Mouse (Mus musculus) v-Abl transformed pro-B cells (cell line): ENCODE data around the gene Krt9.
"Not testable (repeated sequence)": the region's sequence is repeated elsewhere in the genome, so short reads cannot be mapped to it uniquely, and the experiment has no call there.

Experiments
- in situ Hi-C, 2 experiments: fragments of 400-800 bp; cut with MboI; formaldehyde crosslinking; loops; one replicate each; pipeline ENCODE4 v1.15.1; 2025; ENCODE audit not compliant: unreplicated experiment in 2 of 2

Krt9 gene

DNA sequence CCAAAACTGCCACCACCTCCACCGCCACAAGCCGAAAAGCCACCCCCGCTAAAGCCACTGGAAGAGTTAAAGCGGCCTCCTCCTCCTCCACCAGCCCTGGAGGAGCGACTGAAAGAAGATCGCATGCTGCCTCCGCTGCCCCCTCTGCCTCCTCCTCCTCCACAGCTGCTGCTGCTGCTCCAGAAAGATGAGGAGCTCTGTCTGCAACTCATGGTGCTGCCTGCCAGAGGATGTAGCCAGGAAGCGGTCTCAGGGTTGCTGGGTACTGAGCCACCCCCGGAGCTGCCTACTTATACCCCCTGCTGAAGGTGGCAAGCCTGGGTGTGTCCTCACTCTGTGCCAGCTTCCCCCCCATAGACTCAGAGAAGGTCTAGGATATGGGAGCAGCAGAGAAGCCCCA, at the start of gene Krt9:
Gene Krt9 (minus strand): TSS at position 255 of the 400 bp plus-strand sequence.
- in situ Hi-C loops: no loop called here

DNA sequence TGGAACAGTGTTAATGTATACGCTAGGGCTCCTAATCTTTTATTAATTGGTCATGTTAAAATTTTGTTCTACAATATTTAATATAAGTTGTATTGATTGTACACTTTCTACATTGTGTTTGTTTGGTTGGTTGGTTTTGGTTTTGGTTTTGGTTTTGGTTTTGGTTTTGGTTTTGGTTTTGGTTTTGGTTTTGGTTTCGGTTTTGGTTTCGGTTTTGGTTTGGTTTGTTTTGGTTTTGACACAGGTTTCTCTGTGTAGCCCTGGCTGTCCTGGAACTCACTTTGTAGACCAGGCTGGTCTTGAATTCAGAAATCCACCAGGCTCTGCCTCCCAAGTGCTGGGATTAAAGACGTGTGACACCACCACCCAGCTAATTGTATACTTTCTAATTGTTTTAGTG, 47.2 kb upstream of the Krt9 start:
- in situ Hi-C loops: not testable (repeated sequence)

DNA sequence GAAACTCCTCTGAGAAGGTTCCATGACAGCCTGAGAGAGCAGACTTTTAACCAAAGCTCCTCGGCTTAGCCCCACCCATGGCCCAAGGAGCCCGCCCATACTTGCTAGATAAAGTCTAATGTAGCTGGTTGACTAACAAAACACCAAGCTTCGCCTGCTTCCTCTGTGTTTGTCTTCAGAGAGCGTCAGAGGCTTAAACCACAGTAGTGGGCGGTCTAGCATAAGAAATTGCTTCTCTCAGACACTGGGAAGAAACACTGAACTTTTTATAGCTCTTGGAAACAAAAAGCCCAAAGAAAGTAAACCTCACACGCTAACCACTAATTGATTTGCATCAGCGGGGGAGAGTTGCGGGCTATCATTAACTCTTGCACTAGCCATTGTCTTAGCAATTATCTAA, 28.7 kb upstream of the Krt9 start:
- in situ Hi-C loops: no loop called here

DNA sequence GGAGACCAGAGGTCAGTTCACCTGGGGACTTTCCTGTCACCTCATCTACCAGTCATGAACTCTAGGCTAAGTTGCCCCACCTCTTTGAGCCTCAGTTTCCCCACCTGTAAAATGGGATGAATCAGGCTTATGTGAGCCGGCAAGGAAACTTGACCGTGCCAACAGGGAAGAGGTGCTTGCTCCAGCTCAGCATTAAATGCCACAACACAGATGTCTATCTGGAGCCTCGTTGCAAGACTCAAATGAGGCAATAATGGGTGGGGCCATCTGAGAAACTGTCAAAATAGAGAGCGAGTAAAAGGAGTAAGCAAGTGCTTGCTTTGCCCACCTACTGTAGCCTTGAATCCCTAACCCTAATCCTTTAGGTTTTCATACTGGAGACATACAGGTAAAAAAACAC, 26.3 kb upstream of the Krt9 start:
- in situ Hi-C loops: no loop called here

DNA sequence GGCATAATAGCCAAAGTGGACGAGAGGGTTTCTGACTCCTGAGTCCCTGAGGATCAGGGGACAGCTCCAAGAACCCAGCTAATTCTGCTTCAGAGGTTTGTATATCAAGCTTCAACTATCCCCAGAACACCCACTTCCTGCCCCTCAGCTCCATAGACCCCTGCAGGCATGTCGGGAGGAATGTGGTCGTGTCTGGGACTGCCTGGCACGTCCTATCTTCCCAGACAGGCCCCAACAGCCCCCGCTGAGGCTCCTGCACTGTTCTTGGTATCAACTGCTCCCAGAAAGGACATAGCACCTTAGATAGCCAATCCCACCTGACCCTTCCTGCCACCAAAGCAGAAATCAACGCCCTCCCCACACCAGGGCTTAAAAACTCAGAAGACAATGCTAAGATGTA, 15.5 kb upstream of the Krt9 start:
- in situ Hi-C loops: no loop called here

DNA sequence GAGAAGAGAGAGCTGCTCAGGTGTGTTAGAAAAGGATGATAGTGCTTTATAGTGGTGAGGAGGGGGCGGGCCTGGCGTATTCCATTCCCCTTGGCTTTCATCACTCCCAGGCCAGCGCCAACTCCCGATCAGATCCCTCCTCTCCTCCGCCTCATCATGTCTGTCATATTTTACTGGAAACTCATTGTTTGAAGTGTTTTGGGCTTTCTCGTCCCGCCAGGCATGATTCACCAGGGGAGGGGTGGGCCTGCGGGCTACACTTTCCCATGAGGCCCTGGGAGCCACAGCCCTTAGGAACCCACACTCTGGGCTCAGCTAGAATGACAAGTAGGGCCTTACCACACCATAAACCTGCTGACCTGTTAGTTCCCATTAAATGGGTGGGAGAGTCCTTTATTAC, 14.5 kb upstream of the Krt9 start, which contains the start of gene Krt14:
Gene Krt14 (minus strand): TSS at position 51 of the 400 bp plus-strand sequence.
- in situ Hi-C loops: no loop called here

DNA sequence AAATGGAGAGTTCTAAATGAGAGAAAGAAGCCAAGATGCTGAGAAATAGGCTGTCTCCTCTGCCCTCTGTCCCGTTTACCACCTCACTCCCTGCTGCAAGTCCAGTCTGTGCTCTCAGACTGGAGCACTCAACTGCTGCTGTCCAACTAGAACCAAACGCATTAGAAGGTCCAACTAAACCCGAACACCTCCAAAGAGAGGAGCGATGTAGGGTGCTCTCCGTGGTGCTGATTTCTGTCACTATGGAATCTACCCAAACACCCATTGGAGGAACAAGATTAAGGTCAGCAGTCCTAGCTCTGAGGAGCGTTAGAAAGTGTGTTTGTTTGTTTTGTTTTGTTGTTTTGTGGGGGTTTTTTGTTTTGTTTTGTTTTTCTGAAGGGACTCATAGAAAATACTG, 10.4 kb upstream of the Krt9 start:
- in situ Hi-C loops: no loop called here

DNA sequence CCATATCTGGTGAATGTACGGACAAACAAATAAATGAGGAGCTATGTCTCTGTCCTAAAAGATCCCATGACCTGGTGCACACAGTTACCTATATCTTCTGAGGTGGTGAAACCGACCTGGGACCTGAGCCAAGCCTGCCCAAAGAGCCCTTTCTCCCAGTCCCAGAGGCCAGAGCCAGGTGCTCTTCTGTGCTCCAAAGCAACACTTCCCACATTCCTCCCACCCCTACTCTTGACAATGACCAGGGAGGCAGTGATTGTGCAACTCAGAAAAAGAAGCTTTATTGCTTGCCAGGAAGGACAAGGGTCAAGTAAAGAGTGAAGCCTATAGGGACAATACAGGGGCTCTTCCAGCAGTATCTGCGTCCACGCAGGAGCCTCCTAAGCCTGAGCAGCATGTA, 9.9 kb upstream of the Krt9 start:
- in situ Hi-C loops: no loop called here

DNA sequence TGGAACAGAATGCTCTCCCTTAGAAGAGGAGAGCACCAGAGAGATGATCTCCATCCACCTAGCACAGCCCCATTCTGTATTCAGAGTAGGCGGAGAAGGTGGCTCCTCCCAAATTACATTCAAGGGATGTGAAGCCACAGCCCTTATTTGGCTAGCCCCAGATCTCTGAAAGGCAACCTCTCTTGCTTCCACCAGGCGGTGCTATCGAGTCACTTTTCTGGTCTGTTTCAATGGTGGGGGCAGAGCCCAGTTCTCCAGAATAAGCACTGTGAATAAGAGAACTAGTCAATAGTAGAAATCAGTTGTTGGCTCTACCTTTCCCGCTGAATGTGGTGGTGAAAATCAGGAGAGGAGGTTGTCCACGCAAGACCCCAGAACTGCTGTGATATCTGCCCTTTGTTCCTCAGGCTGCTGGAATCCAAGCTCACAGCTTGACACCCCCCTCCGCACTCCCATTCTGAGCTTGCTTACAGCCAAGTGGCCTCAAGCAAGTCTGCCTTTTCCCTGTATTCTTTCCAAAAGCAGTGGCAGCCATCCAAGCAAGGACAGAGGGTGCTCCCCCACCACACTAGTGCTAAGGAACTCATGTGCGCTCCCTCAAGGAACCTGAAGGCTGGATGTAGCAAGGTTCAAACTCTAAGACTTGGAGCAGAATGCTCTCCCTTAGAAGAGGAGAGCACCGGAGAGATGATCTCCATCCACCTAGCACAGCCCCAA, 7.2 kb upstream of the Krt9 start:
- in situ Hi-C loops: no loop called here

DNA sequence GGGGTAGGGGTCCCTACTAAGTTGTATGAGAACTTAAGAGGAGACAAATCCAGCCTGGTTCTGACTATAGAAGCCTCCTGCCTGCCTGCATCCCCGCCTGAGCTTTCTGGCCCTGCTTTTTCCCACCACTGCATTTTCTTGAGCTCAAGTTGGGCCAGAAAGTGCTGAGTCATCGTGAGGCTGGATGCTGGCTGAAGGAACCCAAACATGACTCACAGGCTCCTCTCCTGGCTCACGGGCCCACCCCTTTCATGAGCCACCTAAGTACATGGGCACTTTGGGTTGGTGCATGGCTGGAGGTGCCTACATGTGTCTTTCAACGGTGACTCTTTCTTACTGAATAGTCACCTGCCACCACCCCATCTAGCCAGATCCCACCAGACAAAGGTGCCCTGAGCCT, 5.6 kb upstream of the Krt9 start:
- in situ Hi-C loops: no loop called here

DNA sequence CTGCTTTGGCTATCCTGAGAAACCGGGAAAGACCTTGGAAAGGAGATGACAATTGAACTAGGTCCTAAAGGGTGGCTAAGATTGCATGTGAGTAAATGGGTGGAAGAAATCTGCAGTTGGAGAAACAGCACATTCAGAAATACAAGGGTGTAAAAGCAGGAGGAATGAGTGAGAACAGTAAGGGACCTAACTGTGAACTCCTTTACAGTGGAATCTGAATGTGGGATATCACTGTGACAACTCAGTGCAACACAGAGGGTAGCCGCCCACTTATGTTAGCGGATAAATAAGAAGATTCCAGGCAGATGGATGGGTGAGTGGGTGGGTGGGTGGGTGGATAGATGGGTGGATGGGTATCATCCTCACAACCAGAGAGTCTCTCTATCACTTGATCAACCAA, 1.2 kb downstream of the Krt9 start:
- in situ Hi-C loops: no loop called here

DNA sequence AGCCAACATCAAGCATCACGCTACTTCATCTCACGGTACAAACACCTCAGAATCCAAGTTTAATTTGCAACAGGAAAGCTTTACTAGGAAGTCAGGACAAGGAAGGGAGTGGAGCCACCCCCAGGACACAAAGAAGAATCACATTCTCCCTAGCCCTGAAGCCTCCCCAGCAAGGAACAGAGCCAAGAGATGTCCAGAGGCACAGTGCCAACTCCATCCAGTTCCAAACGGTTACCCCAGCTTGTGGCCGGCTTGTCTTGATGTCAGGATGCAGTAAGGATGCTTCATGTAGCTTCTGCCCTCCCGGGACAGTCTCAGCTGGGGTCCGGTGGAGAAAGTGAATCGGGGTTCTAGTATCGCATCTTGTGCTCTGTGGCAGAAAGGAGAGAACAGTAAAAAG, 6.3 kb downstream of the Krt9 start:
- in situ Hi-C loops: no loop called here

DNA sequence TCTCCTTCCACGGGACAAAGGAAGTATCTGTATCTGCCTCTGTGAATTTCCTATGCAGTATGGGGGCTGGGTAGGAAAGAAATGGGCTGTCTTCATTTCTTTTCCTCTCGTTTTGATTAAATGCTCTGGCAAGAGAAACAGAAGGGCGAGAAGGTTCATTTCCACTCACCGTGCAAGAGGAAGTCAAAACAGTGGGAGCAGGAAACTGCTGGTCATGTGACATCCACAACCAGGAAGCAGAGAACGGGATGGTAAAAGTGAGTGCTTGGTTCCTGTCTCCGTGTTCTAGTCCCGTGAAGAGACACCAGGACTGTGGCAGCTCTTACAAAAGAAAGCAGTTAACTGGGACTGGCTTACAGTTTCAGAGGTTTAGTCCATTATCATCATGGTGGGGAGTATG, 11.3 kb downstream of the Krt9 start:
- in situ Hi-C loops: no loop called here

DNA sequence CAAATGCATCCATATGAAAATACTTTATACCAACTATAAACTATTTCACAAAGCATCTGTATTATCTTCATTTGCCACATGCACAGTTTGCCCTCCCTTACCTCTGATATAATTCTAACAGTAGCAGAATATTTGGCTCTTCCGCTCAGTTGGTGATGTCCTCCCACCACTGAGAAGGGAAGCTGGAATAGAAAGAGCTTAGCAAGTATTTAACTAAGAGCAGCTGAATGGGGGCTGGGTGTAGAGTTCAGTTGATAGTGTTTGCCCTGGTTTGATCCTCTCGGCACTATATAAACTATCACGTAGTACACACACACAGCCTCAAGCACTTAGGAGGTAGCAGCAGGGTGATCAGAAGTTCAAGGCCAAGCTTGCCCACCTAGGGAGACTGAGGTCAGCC, 13.8 kb downstream of the Krt9 start:
- in situ Hi-C loops: no loop called here

DNA sequence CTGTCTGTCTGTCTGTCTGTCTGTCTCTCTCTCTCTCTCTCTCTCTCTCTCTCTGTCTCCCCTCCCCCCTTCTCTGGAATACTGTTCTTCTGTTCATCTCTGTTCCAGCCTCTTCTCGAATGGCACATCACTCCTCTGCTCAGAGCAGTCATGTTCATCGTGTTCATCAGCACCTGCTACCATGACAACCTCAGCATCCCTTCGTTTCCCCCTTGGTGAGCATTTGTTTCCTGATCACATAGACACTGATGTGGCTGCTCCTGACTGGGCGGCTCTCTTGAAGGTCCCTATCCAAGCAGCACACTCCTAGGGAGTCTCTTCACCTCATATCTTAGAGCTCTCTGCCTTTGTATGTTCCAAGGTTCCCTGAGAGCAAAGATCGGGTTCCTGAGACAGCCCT, 14.7 kb downstream of the Krt9 start:
- in situ Hi-C loops: no loop called here

DNA sequence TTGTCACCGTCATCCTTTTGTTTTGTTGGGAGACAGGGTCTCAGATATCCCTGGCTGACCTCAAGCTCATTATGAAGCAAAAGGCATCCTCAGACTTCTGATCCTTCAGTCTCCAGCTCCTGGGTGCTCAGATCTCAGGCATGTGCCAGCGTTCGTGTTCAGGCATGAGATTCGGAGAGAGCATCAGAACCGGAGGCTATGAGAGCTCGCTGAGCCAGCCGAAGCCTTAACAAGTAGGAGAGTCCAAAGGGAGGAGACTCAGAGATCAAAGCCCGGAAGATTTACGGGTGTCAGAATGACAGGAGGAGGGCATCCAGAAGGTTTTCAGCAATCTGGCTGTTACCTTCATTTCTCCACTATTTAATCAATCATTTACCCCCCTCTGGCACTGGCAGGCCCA, 16.3 kb downstream of the Krt9 start:
- in situ Hi-C loops: no loop called here

DNA sequence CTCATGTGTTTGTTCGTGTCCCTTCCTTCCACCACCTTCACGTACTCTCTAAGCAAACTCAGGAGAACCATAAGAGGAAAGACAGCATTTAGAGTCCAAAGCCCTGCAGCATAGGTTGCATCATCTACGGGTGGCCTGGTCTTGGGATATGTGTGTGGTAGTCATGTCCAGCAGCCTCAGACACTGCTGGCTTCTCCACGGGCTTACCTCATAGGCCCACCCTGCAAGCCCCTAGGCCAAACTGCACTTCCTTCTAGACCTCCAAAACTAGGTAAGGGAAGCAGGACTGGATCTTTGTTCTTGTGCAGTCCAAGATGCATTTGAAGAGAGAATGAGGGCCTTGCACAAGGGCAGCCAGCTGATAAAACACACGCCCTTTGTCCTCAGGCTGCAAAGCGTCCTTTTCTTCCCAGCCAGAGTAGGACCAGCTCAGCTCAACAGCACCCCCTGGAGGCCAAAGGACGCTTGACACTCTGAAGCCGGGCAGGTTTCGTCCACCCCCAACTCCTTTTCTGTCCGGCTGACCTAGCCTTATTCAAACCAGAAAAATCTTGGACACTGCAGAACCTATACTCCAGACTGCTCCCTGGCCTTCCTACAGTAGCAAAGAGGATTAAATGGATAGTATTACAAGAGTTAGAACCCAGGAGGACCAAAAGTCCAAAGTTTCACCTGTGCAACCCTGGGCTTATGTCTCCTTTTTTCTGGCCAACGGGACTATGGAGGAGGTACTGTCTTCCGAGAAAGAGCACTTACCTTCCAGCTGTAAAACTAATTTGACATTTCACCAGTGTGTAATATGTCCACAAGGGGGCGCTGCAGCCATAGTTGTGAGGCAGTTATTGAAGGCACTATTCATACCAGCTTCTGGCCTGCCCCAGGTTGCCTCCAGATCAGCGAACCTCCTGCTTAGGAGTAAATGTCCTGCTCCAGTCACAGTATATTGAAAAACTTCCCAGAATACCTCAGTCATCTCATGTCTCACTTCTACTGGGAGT, 24.0 kb downstream of the Krt9 start:
- in situ Hi-C loops: no loop called here

DNA sequence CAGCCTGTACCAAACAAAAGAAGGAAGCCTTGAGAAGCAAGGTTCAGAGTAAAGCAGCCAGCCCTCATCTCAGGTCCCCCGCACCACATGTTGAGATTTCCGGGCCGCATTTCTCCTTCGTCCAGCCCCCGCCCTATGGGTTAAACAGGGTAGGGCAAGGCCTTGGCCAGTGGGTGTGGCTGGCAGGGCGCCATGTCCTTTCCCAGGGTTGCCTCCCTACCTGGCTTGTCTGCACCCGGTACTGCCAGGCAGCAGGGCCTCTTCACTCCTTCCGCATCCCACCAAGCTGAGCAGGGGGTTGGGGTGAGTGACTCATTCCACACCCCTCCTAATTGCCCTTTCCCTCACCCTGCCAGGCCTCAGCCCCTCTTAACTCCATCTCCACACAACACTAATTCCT, 25.0 kb downstream of the Krt9 start:
- in situ Hi-C loops: no loop called here

DNA sequence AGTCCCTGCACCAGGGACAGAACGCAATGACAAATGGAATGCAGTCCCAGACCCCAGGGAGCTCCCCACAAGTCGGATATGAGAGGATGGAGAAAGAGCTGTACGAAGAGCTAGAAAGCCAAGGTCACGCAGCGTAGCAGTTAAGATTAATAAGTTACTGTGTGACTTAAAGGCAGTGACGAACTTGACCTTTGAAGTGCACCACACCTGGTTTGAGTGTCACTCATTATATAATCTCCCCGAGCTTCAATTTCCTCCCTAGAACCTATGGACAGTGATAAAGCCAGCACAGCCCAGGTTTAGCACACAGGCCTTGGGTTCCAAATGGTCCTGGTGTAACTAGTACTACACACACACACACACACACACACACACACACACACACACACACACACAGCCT, 28.7 kb downstream of the Krt9 start:
- in situ Hi-C loops: no loop called here

DNA sequence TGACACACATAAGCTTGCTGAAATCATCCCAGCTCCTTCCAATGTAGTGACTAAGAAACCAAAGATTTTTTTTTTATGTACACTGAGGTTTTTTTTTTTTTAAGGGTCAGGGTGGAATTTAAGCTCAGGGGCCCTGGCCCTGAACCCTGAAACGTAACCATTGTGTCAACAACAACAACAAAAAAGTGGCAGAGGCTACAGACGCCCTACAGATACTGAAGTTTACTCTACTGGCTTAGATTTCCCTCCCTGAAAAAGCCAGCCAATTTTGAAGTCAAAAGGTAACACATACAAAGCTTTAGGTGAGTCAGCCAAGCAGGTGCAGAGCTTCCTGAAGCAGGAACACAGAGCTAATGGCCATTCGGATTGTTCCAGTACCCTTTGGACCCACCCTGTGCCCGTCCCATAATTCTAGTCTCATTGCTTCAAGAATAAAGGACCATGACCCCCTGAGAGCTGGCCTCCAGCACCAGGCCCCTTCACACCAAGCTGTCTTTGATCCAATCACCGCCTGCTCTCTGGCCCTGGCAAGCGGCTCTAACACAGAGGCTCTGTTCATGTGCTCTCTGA, 35.1 kb downstream of the Krt9 start:
- in situ Hi-C loops: no loop called here

DNA sequence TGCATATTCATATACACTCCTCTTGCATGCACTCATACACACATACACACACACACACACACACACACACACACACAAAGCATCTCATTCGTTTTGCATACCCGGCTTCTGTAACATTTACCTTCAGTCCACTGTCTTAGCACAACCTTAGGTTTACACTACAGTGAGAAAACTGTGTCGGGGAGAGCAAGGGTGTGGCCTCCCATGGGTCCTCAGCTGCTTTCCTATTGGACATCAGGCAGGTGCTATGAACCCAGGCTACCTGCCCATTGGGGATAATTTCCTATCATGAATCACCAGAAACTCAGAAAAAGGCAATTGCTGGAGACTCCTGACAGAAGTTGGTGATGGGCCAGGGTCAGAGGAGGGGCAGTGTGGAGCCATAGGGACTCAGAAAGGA, 35.7 kb downstream of the Krt9 start:
- in situ Hi-C loops: no loop called here
